In the genomic region with DNA sequence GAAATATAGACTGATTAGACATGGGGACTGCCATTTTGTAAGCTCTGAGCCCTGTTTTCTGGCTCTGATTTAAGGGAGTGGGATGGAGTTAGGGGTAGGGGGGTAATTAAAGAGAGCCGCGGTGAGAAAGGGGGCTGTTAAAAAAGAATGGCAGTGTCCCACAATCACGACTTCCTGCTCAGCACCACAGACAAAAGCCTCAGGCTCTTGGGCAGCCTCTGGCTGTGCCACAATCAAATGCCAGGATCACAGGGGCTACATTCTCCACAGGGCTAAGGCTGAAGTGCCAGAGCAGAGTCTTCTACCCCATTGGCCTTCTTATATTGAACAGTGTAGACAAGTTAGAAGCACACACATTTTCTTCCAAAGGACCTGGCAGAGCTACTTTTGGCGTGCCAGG, we compare ENCODE assay signal across 31 mouse cellular contexts. TPM values are rescaled to one million over a fixed set of nuclear protein-coding genes. Genes with fewer than 3 reads are reported as not detected.
"Had no signal": no experiment of that assay in that cellular context is flagged by ENCODE, and none has a peak within 500 bp of the region (broad histone marks: within the 10 kb centered on the region; RNA-seq: fewer than 3 reads in every experiment).

No protein-coding gene starts in this region.

- H3K36me3 ChIP-seq: heart, embryonic 10.5 days; heart, embryonic 13.5 days; heart, embryonic 15.5 days; hindbrain, embryonic 13.5 days; hindbrain, embryonic 15.5 days; limb, embryonic 12.5 days; limb, embryonic 15.5 days had no signal

- H3K4me1 ChIP-seq: hindbrain, embryonic 13.5 days; hindbrain, embryonic 15.5 days; limb, embryonic 15.5 days had no signal

- ATAC-seq: hindbrain, postnatal 0 days; intestine, embryonic 16.5 days had no signal

- H3K9ac ChIP-seq: heart, embryonic 15.5 days; hindbrain, embryonic 13.5 days; limb, embryonic 12.5 days; limb, embryonic 15.5 days; liver, embryonic 14.5 days had no signal

- H3K27ac ChIP-seq: heart, embryonic 10.5 days; heart, embryonic 13.5 days; heart, embryonic 15.5 days; hindbrain, embryonic 13.5 days; hindbrain, embryonic 15.5 days; hindbrain, postnatal 0 days; limb, embryonic 12.5 days; limb, embryonic 15.5 days; liver, embryonic 14.5 days had no signal

- H3K4me3 ChIP-seq: heart, embryonic 15.5 days; hindbrain, embryonic 13.5 days; hindbrain, embryonic 15.5 days; limb, embryonic 12.5 days; limb, embryonic 15.5 days had no signal

- H3K4me2 ChIP-seq: hindbrain, embryonic 15.5 days; limb, embryonic 15.5 days had no signal

- DNase-seq: gastrocnemius, postnatal 14 days; gastrocnemius, postnatal 36 days; heart, adult 18-20 months; heart, postnatal 14 days; heart, postnatal 36 days; kidney, adult 11 months; kidney, adult 8-10 months; kidney, postnatal 14 days; kidney, postnatal 36 days; layer of hippocampus, adult 9-11 months; layer of hippocampus, postnatal 36 days; left cerebral cortex, postnatal 4 days had no signal

- H3K9me3 ChIP-seq: heart, embryonic 10.5 days; heart, embryonic 13.5 days; heart, embryonic 15.5 days; hindbrain, embryonic 13.5 days; hindbrain, embryonic 15.5 days; limb, embryonic 12.5 days; limb, embryonic 15.5 days had no signal

RNA-seq across cellular contexts. Expression of gene Opalin, which starts 11.0 kb away (rescaled TPM):
- polyA plus RNA-seq: gonadal fat pad, adult 2 months; heart, embryonic 10.5 days; heart, embryonic 15.5 days; heart, postnatal 0 days; hindbrain, embryonic 11.5 days; hindbrain, embryonic 13.5 days; hindbrain, embryonic 15.5 days; hindbrain, postnatal 0 days; intestine, embryonic 14.5 days; intestine, embryonic 16.5 days; kidney, embryonic 14.5 days; kidney, embryonic 16.5 days; large intestine, adult 2 months; limb, embryonic 12.5 days; limb, embryonic 15.5 days; liver, embryonic 11.5 days; liver, embryonic 14.5 days; liver, embryonic 16.5 days had no signal

RNA-seq across cellular contexts. Expression of gene Dntt, which starts 58.8 kb away (rescaled TPM):
- polyA plus RNA-seq: heart, embryonic 13.5 days; heart, postnatal 0 days; hindbrain, embryonic 11.5 days; hindbrain, embryonic 13.5 days; hindbrain, embryonic 15.5 days; intestine, embryonic 14.5 days; intestine, embryonic 16.5 days; limb, embryonic 12.5 days; limb, embryonic 15.5 days; liver, embryonic 11.5 days; liver, embryonic 16.5 days had no signal
